25 mouse cellular contexts compared by ENCODE assay signal in genomic region chr9:75171721-75172120, GRCm38 (mm10).
"Had no signal": no experiment of that assay in that cellular context is flagged by ENCODE, and none has a peak within 500 bp of the region (broad histone marks: within the 10 kb centered on the region; RNA-seq: fewer than 3 reads in every experiment).

No protein-coding gene starts in this region.

- H3K4me1 ChIP-seq: heart, embryonic 13.5 days; heart, embryonic 15.5 days; hindbrain, embryonic 13.5 days; hindbrain, embryonic 15.5 days; kidney, embryonic 15.5 days; limb, embryonic 13.5 days; limb, embryonic 15.5 days; liver, embryonic 12.5 days had no signal

- DNase-seq: gastrocnemius, postnatal 14 days; gastrocnemius, postnatal 36 days; heart, adult 11 months; heart, adult 2 months; heart, postnatal 14 days; heart, postnatal 36 days; kidney, adult 11 months; kidney, adult 2 months; kidney, adult 9 months; kidney, postnatal 14 days; kidney, postnatal 36 days; layer of hippocampus, postnatal 36 days had no signal

- H3K9ac ChIP-seq: heart, embryonic 13.5 days; heart, embryonic 15.5 days; hindbrain, embryonic 13.5 days; hindbrain, embryonic 15.5 days; kidney, embryonic 15.5 days; limb, embryonic 13.5 days; limb, embryonic 15.5 days; liver, embryonic 12.5 days; liver, embryonic 14.5 days had no signal

- ATAC-seq: hindbrain, postnatal 0 days; intestine, embryonic 16.5 days; liver, embryonic 12.5 days had no signal

- H3K4me3 ChIP-seq: heart, adult 2 months; heart, embryonic 13.5 days; heart, embryonic 15.5 days; hindbrain, embryonic 13.5 days; hindbrain, embryonic 15.5 days; kidney, embryonic 15.5 days; limb, embryonic 13.5 days; limb, embryonic 15.5 days; liver, embryonic 12.5 days had no signal

- H3K27ac ChIP-seq: heart, adult 2 months; heart, embryonic 13.5 days; heart, embryonic 15.5 days; hindbrain, embryonic 13.5 days; hindbrain, embryonic 15.5 days; hindbrain, postnatal 0 days; kidney, embryonic 15.5 days; kidney, postnatal 0 days; limb, embryonic 13.5 days; limb, embryonic 15.5 days; liver, embryonic 12.5 days; liver, embryonic 14.5 days had no signal

- H3K36me3 ChIP-seq: liver, embryonic 12.5 days had no signal

- H3K27me3 ChIP-seq: heart, embryonic 13.5 days; heart, embryonic 15.5 days; hindbrain, embryonic 13.5 days; hindbrain, embryonic 15.5 days; kidney, embryonic 15.5 days; limb, embryonic 13.5 days; limb, embryonic 15.5 days; liver, embryonic 12.5 days had no signal

- H3K9me3 ChIP-seq: heart, embryonic 13.5 days; heart, embryonic 15.5 days; hindbrain, embryonic 13.5 days; hindbrain, embryonic 15.5 days; kidney, embryonic 15.5 days; limb, embryonic 13.5 days; limb, embryonic 15.5 days; liver, embryonic 12.5 days had no signal

- H3K4me2 ChIP-seq: heart, embryonic 11.5 days; heart, embryonic 13.5 days; heart, embryonic 15.5 days; hindbrain, embryonic 13.5 days; hindbrain, embryonic 15.5 days; kidney, embryonic 15.5 days; limb, embryonic 13.5 days; limb, embryonic 15.5 days; liver, embryonic 12.5 days had no signal
